Mouse (Mus musculus) liver, postnatal 0 days (tissue): ENCODE results near the gene Arhgap1.

Experiments used
- CTCF ChIP-seq: sonication (generic); IDR thresholded peaks from 2 replicates; pipeline ENCODE4 v1.5.1; 2016; ENCODE audit warnings: antibody characterized with exemption, low read depth
- EP300 ChIP-seq: IDR thresholded peaks from 2 replicates; pipeline ENCODE4 v1.6.1; 2016; ENCODE audit warnings: antibody characterized with exemption, low read depth, mild to moderate bottlenecking

DNA sequence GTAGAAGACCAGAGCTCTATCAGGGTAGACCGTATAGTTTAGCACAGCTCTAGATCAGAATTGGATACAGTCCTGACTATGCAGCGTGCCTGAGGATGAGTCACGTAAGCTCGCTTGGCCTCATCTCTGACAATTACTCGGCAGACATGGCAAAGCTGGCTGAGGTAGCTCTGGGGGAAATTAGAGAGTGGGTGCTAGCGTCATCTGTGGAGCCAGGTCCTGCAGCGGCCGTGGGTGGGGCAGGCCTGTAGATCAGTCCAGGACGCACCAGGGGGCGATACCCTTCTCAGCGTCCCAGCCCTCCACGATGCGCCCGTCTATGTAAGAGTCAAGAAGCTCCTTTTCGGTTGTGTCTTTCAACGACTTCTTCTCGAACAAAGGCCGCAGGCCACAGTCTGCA lies 20.0 kb upstream of the Arhgap1 start:
- TF ChIP-seq CTCF (peak; percentile 29), EP300 (no peak)
